Mouse (Mus musculus) midbrain, embryonic 10.5 days (tissue): ENCODE measurements around the gene Ap1b1. TPM values are rescaled to one million over a fixed set of nuclear protein-coding genes. Genes with fewer than 3 reads are reported as not detected.

ENCODE experiments used
- DNase-seq: peaks from one replicate; pipeline ENCODE4 v3.0.0-alpha.2; 2017; ENCODE audit warnings: low spot score
- H3K27ac ChIP-seq: fragments of 300-500 bp; sonication (generic); replicated peaks from 2 replicates; pipeline ENCODE4 v1.5.1; 2016; ENCODE audit warnings: mild to moderate bottlenecking
- H3K27me3 ChIP-seq: fragments of 300-500 bp; sonication (generic); 2 replicates; pipeline ENCODE4 v1.6.1; 2016; ENCODE audit warnings: low read depth, mild to moderate bottlenecking; ENCODE audit not compliant: poor library complexity, severe bottlenecking
- H3K36me3 ChIP-seq: fragments of 300-500 bp; sonication (generic); 2 replicates; pipeline ENCODE4 v1.6.1; 2016; ENCODE audit warnings: mild to moderate bottlenecking, moderate library complexity
- H3K4me1 ChIP-seq: fragments of 300-500 bp; sonication (generic); 2 replicates; pipeline ENCODE4 v1.6.1; 2016
- H3K4me3 ChIP-seq: fragments of 300-500 bp; sonication (generic); 2 replicates; pipeline ENCODE4 v1.5.1; 2016; ENCODE audit warnings: mild to moderate bottlenecking, moderate library complexity
- H3K9me3 ChIP-seq: fragments of 300-500 bp; sonication (generic); replicated peaks from 2 replicates; pipeline ENCODE4 v1.6.1; 2016; ENCODE audit warnings: mild to moderate bottlenecking
- WGBS: fragments of 180-500 bp; shearing (Covaris S2); methylation state at CpG from one replicate; pipeline ENCODE4 v1.1.7; 2016; 5-methylcytosine and 5-hydroxymethylcytosine counted together
- polyA plus RNA-seq: library from polyadenylated mRNA; unstranded; fragments of >200 nt; fragmentation: Nextera tagmentation; extraction: Ambion mirVana; gene quantifications from 2 replicates; pipeline ENCODE4 v1.2.1, GENCODE M21; 2016

Ap1b1 gene
- polyA plus RNA-seq, 1 experiment from 2014 or later: 62.2 TPM

DNA sequence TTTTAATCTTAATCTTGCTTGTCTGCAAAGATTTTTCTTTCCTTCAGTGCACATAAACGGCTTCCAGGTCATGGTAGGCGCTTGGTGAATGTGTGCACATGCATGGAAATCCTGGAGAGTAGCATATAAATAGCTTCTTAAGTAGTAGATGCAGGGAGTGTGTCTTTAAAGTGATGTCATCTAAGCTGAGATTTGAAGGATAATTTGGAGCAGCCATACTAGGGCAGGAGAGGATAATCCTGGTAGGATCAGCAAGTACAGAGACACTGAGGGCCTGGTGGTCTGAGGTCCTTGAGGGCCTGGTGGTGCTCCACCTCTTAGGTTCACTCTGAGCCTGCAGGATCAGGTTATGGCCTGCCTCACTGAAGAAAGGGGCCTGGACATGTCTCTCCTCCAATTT is 5.8 kb downstream of the Ap1b1 start:
- no peaks in the 10 kb centered on the region for H3K27me3 ChIP-seq
- no peak overlapping the region for H3K4me3 ChIP-seq
- no peak overlapping the region for H3K27ac ChIP-seq
- peaks cover 46% of the 10 kb centered on the region for H3K36me3 ChIP-seq
- H3K4me1 ChIP-seq: peaks cover 5% of the 10 kb centered on the region
- no peaks in the 10 kb centered on the region for H3K9me3 ChIP-seq
- WGBS: 91% methylated on average over 2 of the region's 2 CpGs
- DNase-seq: no peak

DNA sequence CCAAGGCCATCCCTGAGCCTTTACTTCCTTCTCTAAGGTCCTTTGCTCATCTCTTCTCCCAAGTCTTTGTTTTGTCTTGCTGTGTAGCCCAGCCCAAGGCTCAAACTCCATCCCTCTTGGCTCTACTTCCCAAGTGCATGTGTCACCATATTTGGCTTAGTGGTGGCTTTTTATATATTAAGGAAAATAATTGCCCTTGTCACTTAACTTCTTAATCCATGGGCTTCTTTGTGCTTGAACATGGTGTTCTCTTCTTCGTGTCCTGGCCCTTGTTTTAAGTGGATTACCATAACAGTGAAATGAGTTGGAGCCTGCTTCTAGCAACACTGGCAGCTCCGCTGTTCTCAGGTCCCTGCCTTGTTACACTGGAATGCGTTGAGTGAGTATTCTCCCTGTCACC is 9.1 kb downstream of the Ap1b1 start:
- Histone ChIP-seq H3K4me3 (no peak overlapping the region), H3K27ac (no peak overlapping the region), H3K27me3 (no peaks in the 10 kb centered on the region), H3K9me3 (no peaks in the 10 kb centered on the region), H3K36me3 (peaks cover 48% of the 10 kb centered on the region), H3K4me1 (peaks cover 14% of the 10 kb centered on the region)
- WGBS: 92% methylated on average over 3 of the region's 3 CpGs
- DNase-seq: no peak

DNA sequence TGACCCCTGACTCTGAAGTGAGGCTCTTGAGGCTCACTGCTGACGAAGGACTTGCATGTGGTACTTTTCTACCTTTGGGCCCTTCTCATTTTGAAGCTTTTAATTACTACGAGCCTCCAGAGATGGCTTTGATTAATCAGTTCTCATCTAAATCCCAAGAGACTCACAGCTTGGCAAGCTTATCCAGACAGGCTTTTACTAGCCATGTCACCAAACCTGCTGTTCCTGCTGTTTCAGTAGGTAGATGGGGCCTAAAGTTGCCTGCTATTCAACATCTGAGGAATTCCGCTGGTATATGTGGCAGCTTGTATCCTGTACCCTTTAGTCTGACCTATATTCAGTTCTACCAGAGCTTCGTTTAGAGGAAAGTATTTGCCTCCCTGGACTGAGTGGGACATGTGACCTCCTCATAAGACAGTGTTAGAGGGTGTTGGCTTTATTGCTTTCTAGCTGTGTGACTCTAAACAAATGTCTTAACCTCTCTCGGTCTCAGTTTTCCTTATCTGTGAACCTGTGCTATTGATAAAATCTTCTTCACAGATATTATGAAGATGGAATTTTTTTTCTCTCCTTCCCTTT is 10.1 kb downstream of the Ap1b1 start:
- H3K4me1 ChIP-seq: peaks cover 14% of the 10 kb centered on the region
- no peaks in the 10 kb centered on the region for H3K9me3 ChIP-seq
- H3K4me3 ChIP-seq: no peak overlapping the region
- no peaks in the 10 kb centered on the region for H3K27me3 ChIP-seq
- H3K27ac ChIP-seq: no peak overlapping the region
- no peak for DNase-seq
- peaks cover 54% of the 10 kb centered on the region for H3K36me3 ChIP-seq
- 93% methylated on average over 5 of the region's 5 CpGs for WGBS

DNA sequence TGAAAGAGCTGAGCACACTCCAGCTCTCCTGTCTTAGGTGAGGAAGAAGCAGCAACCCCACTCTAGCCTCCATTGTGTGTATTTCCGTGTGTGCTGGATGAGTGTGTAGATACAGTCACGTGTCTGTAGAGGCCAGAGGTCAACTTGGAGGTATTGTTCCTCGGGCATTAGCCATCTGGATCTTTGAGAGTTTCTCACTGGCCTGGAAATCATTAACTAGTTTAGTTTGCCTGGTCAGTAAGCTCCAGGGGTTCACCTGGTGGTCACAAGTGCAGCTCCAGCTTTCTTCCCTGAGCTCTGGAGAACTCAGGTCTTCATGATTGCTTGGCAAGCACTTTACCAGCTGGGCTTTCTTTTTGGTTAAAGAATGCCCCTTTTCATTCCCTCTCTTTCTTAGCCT is 11.7 kb downstream of the Ap1b1 start:
- Histone ChIP-seq H3K9me3 (no peaks in the 10 kb centered on the region), H3K4me3 (no peak overlapping the region), H3K27ac (peak overlapping the region; percentile 59), H3K4me1 (peaks cover 14% of the 10 kb centered on the region), H3K27me3 (no peaks in the 10 kb centered on the region), H3K36me3 (peaks cover 58% of the 10 kb centered on the region)
- DNase-seq: no peak
- WGBS: 46% methylated on average over 3 of the region's 3 CpGs

DNA sequence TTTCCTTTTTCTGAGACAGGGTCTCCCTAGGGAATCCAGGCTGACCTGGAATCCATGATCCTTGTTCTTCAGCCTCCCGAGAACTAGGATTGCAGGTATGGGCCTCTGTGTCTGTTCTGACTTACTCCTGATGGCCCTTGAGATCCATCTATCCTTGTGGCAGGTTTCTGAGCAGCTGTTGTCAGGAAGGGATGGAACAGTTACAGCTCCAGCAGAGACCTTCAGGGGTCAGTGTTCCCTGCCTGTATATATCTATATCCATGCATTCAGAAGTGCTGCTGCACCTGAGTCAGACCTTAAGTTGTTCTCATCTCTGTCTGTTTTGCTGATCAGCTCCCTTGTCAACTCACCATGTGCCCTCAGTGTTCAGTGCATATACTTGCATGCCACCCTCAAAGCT is 12.1 kb downstream of the Ap1b1 start:
- DNase-seq: no peak
- H3K27me3 ChIP-seq: no peaks in the 10 kb centered on the region
- H3K36me3 ChIP-seq: peaks cover 58% of the 10 kb centered on the region
- peak overlapping the region; percentile 59 for H3K27ac ChIP-seq
- peaks cover 14% of the 10 kb centered on the region for H3K4me1 ChIP-seq
- no peaks in the 10 kb centered on the region for H3K9me3 ChIP-seq
- 90% methylated on average over 1 of the region's 1 CpGs for WGBS
- no peak overlapping the region for H3K4me3 ChIP-seq

DNA sequence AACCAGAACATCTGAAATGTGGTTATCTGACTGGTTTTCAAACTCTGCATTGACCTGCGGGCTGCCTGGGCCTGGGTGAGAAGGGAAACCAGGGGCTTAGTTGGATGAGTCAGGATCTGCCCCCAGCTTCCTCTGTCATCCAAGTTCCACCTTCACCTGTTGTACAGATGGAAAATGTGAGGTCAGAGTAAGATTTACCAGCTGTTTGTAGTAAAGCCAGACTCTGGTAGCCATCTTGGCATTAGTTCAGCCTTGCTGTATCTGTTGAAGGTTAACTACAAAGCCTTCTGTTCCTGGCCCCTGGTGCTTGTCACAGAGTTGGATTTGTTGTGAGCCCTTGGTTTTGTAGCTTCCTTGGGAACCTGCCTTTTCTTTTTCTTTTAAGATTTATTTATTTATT is 13.6 kb downstream of the Ap1b1 start:
- DNase-seq: no peak
- H3K27ac ChIP-seq: no peak overlapping the region
- H3K4me1 ChIP-seq: peaks cover 14% of the 10 kb centered on the region
- no peaks in the 10 kb centered on the region for H3K9me3 ChIP-seq
- no peaks in the 10 kb centered on the region for H3K27me3 ChIP-seq
- peaks cover 53% of the 10 kb centered on the region for H3K36me3 ChIP-seq
- no peak overlapping the region for H3K4me3 ChIP-seq
- 94% methylated on average over 1 of the region's 1 CpGs for WGBS

DNA sequence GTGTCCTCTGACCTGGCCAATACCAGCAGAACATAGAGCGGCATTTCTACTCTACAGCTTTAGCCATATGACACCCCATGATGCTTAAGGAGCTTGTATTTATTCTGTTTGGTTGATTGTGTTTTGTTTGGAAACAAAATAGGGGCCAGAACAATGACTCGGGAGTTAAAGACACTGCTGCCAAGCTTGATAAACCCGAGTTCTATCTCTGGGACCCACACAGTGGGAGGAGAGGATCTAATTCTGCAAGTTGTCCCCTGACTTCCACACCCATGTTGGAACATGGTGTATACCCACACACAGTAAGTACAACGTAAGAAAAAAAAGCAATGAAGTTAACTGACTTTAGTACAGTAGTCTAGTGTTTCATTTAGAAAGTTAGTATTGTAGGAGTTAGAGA is 16.2 kb downstream of the Ap1b1 start:
- Histone ChIP-seq H3K4me1 (peaks cover 13% of the 10 kb centered on the region), H3K27ac (no peak overlapping the region), H3K4me3 (no peak overlapping the region), H3K27me3 (no peaks in the 10 kb centered on the region), H3K9me3 (no peaks in the 10 kb centered on the region), H3K36me3 (peaks cover 34% of the 10 kb centered on the region)
- DNase-seq: no peak
- 89% methylated on average over 4 of the region's 4 CpGs for WGBS

DNA sequence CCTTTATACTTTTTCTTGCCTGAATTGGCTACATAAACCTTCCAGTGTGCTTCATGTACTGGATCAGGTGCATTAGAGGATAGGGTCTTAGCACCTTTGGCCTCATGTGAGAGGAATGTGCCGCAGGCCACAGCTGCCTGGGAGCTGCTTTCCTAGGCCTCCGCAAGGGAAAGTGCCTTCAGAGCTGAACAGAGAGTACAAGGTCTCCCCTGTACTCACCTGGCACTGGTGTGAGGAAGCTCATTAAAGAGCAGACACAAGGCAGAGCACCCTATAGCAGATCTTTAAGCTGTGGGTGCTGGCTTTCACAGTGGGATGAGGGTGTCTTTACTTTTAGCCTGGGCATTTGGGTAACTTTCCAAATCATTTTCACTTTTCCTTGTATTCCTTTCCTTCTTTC is 18.9 kb downstream of the Ap1b1 start:
- Histone ChIP-seq H3K36me3 (peaks cover 23% of the 10 kb centered on the region), H3K4me1 (no peaks in the 10 kb centered on the region), H3K27ac (no peak overlapping the region), H3K27me3 (no peaks in the 10 kb centered on the region), H3K9me3 (no peaks in the 10 kb centered on the region), H3K4me3 (no peak overlapping the region)
- WGBS: 97% methylated on average over 2 of the region's 2 CpGs
- no peak for DNase-seq

DNA sequence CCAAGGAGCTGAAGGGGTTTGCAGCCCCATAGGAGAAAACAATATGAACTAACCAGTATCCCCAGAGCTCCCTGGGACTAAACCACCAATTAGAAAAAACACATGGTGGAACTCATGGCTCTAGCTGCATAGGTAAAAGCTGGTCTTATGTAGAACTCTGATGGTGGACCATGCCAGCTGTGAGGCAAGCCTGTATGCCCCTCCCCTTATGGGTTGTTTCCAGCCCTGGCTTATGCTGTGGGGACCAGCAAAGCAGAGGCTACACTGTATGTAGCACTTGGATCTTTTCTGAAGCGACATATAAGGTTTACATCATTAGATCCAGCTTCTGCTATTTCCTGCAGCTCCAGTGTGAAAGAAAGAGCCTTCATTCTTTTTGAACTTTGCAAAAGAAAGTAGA is 20.6 kb downstream of the Ap1b1 start:
- WGBS: 98% methylated on average over 1 of the region's 1 CpGs
- H3K27ac ChIP-seq: no peak overlapping the region
- no peak for DNase-seq
- no peaks in the 10 kb centered on the region for H3K4me1 ChIP-seq
- no peaks in the 10 kb centered on the region for H3K9me3 ChIP-seq
- H3K4me3 ChIP-seq: no peak overlapping the region
- peaks cover 24% of the 10 kb centered on the region for H3K36me3 ChIP-seq
- H3K27me3 ChIP-seq: no peaks in the 10 kb centered on the region

DNA sequence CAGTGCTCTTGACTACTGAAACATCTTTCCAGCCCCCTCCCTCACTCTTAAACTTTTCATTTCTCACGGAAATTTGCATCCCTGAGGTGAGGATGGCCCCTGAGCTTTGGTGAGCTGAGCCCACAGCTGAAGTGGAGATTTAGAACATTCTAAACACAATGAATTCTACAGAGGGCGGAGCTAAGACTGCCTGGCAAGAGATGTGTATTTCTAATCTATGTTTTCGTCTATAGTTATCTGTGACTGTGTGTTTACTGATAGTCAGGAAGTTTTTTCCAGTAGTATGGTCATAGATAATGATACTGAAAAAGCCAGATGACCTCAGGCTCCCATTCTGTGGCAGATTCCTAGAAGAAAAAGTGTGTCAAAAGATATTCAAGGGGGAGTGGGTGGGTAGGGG is 22.2 kb downstream of the Ap1b1 start:
- Histone ChIP-seq H3K27me3 (no peaks in the 10 kb centered on the region), H3K4me1 (no peaks in the 10 kb centered on the region), H3K9me3 (no peaks in the 10 kb centered on the region), H3K27ac (no peak overlapping the region), H3K36me3 (peaks cover 31% of the 10 kb centered on the region), H3K4me3 (no peak overlapping the region)
- 85% methylated on average over 3 of the region's 3 CpGs for WGBS
- no peak for DNase-seq

DNA sequence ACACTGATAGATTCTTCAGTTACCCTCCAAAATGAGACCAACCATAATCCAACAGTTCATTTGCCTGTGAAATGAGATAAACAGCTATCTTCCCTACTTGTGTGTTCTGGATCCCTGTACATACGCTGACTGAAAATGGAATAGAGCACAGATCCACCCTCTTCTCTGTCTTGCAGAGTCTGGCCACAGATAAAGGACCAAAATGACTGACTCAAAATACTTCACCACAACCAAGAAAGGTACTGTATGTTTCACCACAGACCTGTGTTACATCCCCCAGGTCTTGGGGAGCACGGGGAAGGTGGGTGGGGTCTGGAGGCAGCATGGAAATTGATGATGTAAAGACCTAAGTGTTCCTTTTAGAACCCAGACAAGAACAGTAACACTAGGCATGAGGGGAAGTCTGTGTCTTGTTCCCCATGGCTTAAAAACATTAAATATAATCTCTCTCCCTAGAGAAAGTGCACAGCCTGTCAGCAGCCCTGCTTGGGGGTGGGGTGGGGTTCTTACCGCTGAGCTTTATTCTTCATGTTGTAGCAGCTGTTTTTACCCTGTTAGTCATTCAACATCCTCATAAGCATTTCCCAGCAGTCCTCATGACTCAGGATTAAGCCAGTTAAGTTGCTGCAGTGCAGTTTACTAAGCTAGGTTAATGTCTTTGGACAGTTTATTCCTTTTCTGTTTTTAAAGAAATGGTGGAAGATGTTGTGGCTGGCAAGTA is 22.9 kb downstream of the Ap1b1 start:
- no peaks in the 10 kb centered on the region for H3K9me3 ChIP-seq
- DNase-seq: no peak
- H3K4me3 ChIP-seq: no peak overlapping the region
- no peak overlapping the region for H3K27ac ChIP-seq
- H3K36me3 ChIP-seq: peaks cover 37% of the 10 kb centered on the region
- 87% methylated on average over 3 of the region's 3 CpGs for WGBS
- no peaks in the 10 kb centered on the region for H3K4me1 ChIP-seq
- no peaks in the 10 kb centered on the region for H3K27me3 ChIP-seq

DNA sequence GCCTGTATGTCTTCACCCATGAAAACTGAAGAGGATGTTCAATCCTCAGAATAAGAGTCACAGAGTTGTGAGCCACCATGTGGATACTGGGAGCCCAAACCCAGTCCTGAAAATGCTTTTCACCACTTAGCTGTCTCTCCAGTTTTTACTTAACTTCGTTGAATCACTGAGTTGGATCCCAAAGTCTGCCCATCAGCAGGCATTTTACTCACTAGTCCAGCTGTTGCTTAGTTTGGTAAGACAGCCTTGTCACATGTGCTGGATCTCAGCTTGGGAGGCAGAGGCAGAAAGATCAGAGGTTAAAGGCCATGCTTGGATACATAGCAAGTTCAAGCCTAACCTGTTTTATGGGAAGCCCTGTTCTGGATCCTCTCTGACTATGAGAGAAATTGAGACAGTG is 23.6 kb downstream of the Ap1b1 start:
- peaks cover 43% of the 10 kb centered on the region for H3K36me3 ChIP-seq
- WGBS: 91% methylated on average over 1 of the region's 1 CpGs

DNA sequence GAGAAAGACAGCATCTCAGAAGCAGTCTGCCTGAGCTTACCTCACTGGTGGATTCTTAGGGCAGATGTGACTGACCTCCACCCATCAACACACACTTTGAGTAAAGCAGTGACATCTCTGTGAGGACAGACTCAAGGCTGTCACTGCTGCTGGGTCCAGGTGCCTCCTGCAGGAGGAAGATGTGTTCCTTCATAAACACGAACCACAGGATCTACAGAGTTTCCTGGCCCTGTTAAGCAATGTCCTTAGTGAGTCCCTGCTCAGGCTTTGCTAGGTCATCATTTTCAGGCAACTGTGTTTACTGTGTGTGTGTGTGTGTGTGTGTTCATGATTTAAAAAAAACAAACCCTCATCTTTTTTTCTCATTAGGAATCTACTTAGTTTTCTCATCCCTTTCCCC is 24.9 kb downstream of the Ap1b1 start:
- Histone ChIP-seq H3K36me3 (peaks cover 54% of the 10 kb centered on the region), H3K9me3 (no peaks in the 10 kb centered on the region), H3K27me3 (no peaks in the 10 kb centered on the region), H3K27ac (no peak overlapping the region), H3K4me3 (no peak overlapping the region), H3K4me1 (no peaks in the 10 kb centered on the region)
- WGBS: 85% methylated on average over 1 of the region's 1 CpGs
- DNase-seq: no peak

More for the DNA sequence above, 23.6 kb downstream of the Ap1b1 start:
- Histone ChIP-seq H3K4me3 (no peak overlapping the region), H3K27me3 (no peaks in the 10 kb centered on the region), H3K27ac (no peak overlapping the region), H3K4me1 (no peaks in the 10 kb centered on the region), H3K9me3 (no peaks in the 10 kb centered on the region)
- DNase-seq: no peak
